Mouse (Mus musculus) heart, adult 18-20 months (tissue): ENCODE measurements around the gene Usp9y. TPM values are rescaled to one million over a fixed set of nuclear protein-coding genes. Genes with fewer than 3 reads are reported as not detected.
A peak's percentile ranks its signal among the peaks of the same experiment; 100 is the strongest.

Source experiments
- DNase-seq, 2 experiments: peaks; one replicate each; pipeline ENCODE4 v3.0.0; 2021 to 2022; ENCODE audit warnings: mixed read lengths in 1 of 2
- long read RNA-seq, 2 experiments: library from polyadenylated mRNA; stranded (forward); transcript quantifications; one replicate each; pipeline ENCODE4 v2.0.0; 2021
- total RNA-seq, 2 experiments: library from RNA; stranded (reverse); gene quantifications; 2 replicates each; pipeline ENCODE4 v1.2.3; 2021

The Usp9y gene
- not detected for total RNA-seq
- long read RNA-seq, experiment 1, result 0 reads
- long read RNA-seq, experiment 2, result 0 reads

- no peak for DNase-seq
Observed at GRCm38 (mm10) chrY:1459682-1460081, at the start of gene Usp9y. Usp9y (minus strand) TSS chrY:1459782.

GRCm38 (mm10) chrY:1293708-1294107 is 165.9 kb downstream of the Usp9y start:
- no peak for DNase-seq

DNA sequence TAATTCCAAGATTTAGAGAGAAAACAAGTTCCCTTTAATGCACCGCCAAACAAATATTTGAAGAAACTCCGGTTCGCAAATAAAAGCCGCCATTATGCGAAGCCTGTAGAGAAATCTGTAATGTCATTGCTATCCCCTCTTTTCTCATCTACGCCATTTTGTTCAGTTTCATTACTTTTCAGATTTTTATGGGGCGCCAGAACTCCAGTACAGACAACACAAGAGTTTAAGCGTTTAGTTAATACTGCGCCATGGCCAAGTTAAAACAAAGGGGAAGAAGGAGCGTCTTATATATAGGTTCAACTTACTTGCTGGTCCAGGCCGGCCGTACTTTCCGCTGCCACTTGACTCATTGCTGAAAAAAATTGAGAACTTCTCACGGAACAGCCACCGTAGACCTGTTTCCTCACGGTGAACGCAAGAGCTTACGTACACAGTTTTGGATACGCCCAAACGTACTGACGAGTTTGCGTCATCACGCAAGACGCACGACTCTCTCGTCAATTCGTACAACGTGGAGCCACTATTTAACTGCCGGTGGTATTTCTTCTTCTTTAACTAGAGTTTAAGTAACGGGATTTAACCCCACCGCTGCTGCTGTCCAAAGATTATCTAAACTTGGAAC is 173.3 kb downstream of the Usp9y start, which contains the start of gene Ddx3y:
Gene Ddx3y (minus strand): TSS at position 459 of the 625 bp plus-strand sequence.
- peak in 1 of 2 experiments; percentile 87 for DNase-seq

DNA sequence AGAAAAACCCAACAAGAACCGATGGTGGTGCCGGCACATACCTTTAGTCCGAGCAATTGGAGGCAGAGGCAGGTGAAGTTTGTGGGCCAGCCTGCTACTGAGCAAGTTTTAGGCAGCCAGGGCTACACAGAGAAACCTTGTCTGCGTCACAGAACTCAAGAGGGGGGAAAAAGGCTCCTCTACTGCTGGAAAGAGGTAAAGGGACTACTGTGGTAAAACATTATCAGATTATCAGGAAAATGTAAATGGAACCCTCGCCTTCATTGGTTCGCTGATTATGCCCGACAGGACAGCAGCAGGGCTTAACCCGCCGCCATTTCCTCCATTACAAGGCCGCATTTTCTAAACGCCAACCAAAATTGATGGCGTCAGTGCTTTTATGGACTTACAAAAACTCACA is 173.8 kb downstream of the Usp9y start:
- peak in 1 of 2 experiments; percentile 12 for DNase-seq

Other genes starting within 250 kb of the Usp9y start
- 10 to 100 TPM in 1 of 2 experiments, not detected in 1; 19.1 TPM for gene Uty, start 214.0 kb downstream of the Usp9y start, total RNA-seq
- gene Ddx3y, start 173.2 kb downstream of the Usp9y start, total RNA-seq, result 10 to 100 TPM in 1 of 2 experiments, not detected in 1; 59.4 TPM